Mouse (Mus musculus) thymus, adult 2 months (tissue): Measurements from ENCODE around the gene Paics. TPM values are rescaled to one million over a fixed set of nuclear protein-coding genes. Genes with fewer than 3 reads are reported as not detected.
A peak's percentile ranks its signal among the peaks of the same experiment; 100 is the strongest.

Source experiments
- DNase-seq: peaks from one replicate; pipeline ENCODE4 v3.0.0; 2021
- H3K27ac ChIP-seq: fragments of 200-500 bp; 2 replicates; pipeline ENCODE4 v1.5.1; 2012; ENCODE audit warnings: low read length, control low read depth; ENCODE audit not compliant: control insufficient read depth, insufficient read depth
- H3K27me3 ChIP-seq: fragments of 200-500 bp; 2 replicates; pipeline ENCODE4 v1.6.1; 2012; ENCODE audit warnings: mild to moderate bottlenecking, low read length, moderate library complexity, mixed read lengths; ENCODE audit not compliant: control insufficient read depth, insufficient read depth
- H3K36me3 ChIP-seq: fragments of 200-500 bp; 2 replicates; pipeline ENCODE4 v1.6.1; 2012; ENCODE audit warnings: mild to moderate bottlenecking, low read length, moderate library complexity; ENCODE audit not compliant: control insufficient read depth, insufficient read depth
- H3K4me1 ChIP-seq: fragments of 200-500 bp; replicated peaks from 2 replicates; pipeline ENCODE4 v1.6.1; 2012; ENCODE audit warnings: low read length; ENCODE audit not compliant: control insufficient read depth, insufficient read depth
- H3K4me3 ChIP-seq: fragments of 200-500 bp; 2 replicates; pipeline ENCODE4 v1.5.1; 2012; ENCODE audit warnings: mild to moderate bottlenecking, low read length, control low read depth, moderate library complexity; ENCODE audit not compliant: control insufficient read depth, insufficient read depth
- CTCF ChIP-seq: fragments of 200-500 bp; IDR thresholded peaks from 2 replicates; pipeline ENCODE4 v1.5.1; 2012; ENCODE audit warnings: mild to moderate bottlenecking, control low read depth, low read length, moderate library complexity, borderline replicate concordance; ENCODE audit not compliant: control insufficient read depth, poor library complexity, insufficient read depth; ENCODE audit errors: extremely low read depth
- POLR2A ChIP-seq: fragments of 200-500 bp; IDR thresholded peaks from 2 replicates; pipeline ENCODE4 v1.6.1; 2012; ENCODE audit warnings: mild to moderate bottlenecking, low read length, control low read depth, moderate library complexity; ENCODE audit not compliant: control insufficient read depth, poor library complexity, insufficient read depth; ENCODE audit errors: extremely low read depth
- WGBS: fragments of 180-500 bp; shearing (Covaris S2); methylation state at CpG from one replicate; pipeline ENCODE4 v1.1.7; 2018; 5-methylcytosine and 5-hydroxymethylcytosine counted together
- polyA plus RNA-seq: library from polyadenylated mRNA; depleted of rRNA; stranded (reverse); fragments of >200 nt; gene quantifications from 2 replicates; pipeline ENCODE4 v1.2.3, GENCODE M21; 2012

Paics gene
- polyA plus RNA-seq, 1 experiment: 70.4 TPM

GRCm38 (mm10) chr5:76950343-76951105, 583 bp upstream of the Paics start:
- no peak for DNase-seq
- peak overlapping the region; percentile 95 for H3K4me3 ChIP-seq
- TF ChIP-seq CTCF (no peak), POLR2A (no peak)
- no peaks in the 10 kb centered on the region for H3K27me3 ChIP-seq
- peaks cover 4% of the 10 kb centered on the region; the same call in 1 of the 2 replicates for H3K4me1 ChIP-seq
- whole genome bisulfite sequencing: under 1% methylated on average over 24 of the region's 24 CpGs
- peak overlapping the region; percentile 41 for H3K27ac ChIP-seq
- H3K36me3 ChIP-seq: no peaks in the 10 kb centered on the region

- DNase-seq: no peak
- peaks cover 4% of the 10 kb centered on the region; the same call in 1 of the 2 replicates for H3K4me1 ChIP-seq
- H3K4me3 ChIP-seq: peak overlapping the region; percentile 95
- H3K27ac ChIP-seq: peak overlapping the region; percentile 75; the same call in 1 of the 2 replicates
- 5% methylated on average over 7 of the region's 7 CpGs for WGBS
- H3K27me3 ChIP-seq: no peaks in the 10 kb centered on the region
- no peak for TF ChIP-seq POLR2A
- no peak for TF ChIP-seq CTCF
- H3K36me3 ChIP-seq: peaks cover 8% of the 10 kb centered on the region
These were observed 1.3 kb downstream of the Paics start for GRCm38 (mm10) chr5:76952112-76953040.

GRCm38 (mm10) chr5:76953794-76954193, 2.7 kb downstream of the Paics start:
- Histone ChIP-seq H3K4me1 (peaks cover 4% of the 10 kb centered on the region; the same call in 1 of the 2 replicates), H3K27me3 (no peaks in the 10 kb centered on the region), H3K36me3 (peaks cover 16% of the 10 kb centered on the region), H3K27ac (no peak overlapping the region), H3K4me3 (no peak overlapping the region)
- no peak for DNase-seq
- WGBS: 74% methylated on average over 3 of the region's 3 CpGs
- TF ChIP-seq CTCF (no peak), POLR2A (no peak)

- 59% methylated on average over 6 of the region's 6 CpGs for WGBS
- DNase-seq: no peak
- peaks cover 19% of the 10 kb centered on the region for H3K36me3 ChIP-seq
These were observed 3.3 kb downstream of the Paics start for GRCm38 (mm10) chr5:76954271-76954900.

GRCm38 (mm10) chr5:76955474-76955873, 4.4 kb downstream of the Paics start:
- Histone ChIP-seq H3K36me3 (peaks cover 28% of the 10 kb centered on the region), H3K4me1 (peaks cover 1% of the 10 kb centered on the region; the same call in 1 of the 2 replicates), H3K27me3 (no peaks in the 10 kb centered on the region), H3K27ac (no peak overlapping the region), H3K4me3 (no peak overlapping the region)
- WGBS: 91% methylated on average over 4 of the region's 4 CpGs
- no peak for DNase-seq
- TF ChIP-seq CTCF (no peak), POLR2A (no peak)

More at GRCm38 (mm10) chr5:76954271-76954900, 3.3 kb downstream of the Paics start:
- H3K4me3 ChIP-seq: no peak overlapping the region
- H3K4me1 ChIP-seq: peaks cover 4% of the 10 kb centered on the region; the same call in 1 of the 2 replicates
- H3K27ac ChIP-seq: no peak overlapping the region
- TF ChIP-seq CTCF (no peak), POLR2A (no peak)
- no peaks in the 10 kb centered on the region for H3K27me3 ChIP-seq

GRCm38 (mm10) chr5:76957954-76958353, 6.8 kb downstream of the Paics start:
- H3K36me3 ChIP-seq: peaks cover 53% of the 10 kb centered on the region
- no peak for DNase-seq
- no peaks in the 10 kb centered on the region for H3K27me3 ChIP-seq
- 98% methylated on average over 1 of the region's 1 CpGs for WGBS
- no peak overlapping the region for H3K27ac ChIP-seq
- H3K4me1 ChIP-seq: no peaks in the 10 kb centered on the region
- H3K4me3 ChIP-seq: no peak overlapping the region
- TF ChIP-seq CTCF (no peak), POLR2A (no peak)
